Mouse (Mus musculus) bone marrow macrophage, adult 2 months (primary cell): ENCODE measurements around the gene Kirrel.

ENCODE experiments used
- CTCF ChIP-seq: IDR thresholded peaks from 2 replicates; pipeline ENCODE4 v1.5.1; 2012; ENCODE audit warnings: low read depth, mild to moderate bottlenecking, low read length, moderate library complexity
- POLR2A ChIP-seq: IDR thresholded peaks from 2 replicates; pipeline ENCODE4 v1.6.1; 2012; ENCODE audit warnings: mild to moderate bottlenecking, low read depth, low read length, borderline replicate concordance

GRCm38 (mm10) chr3:87117632-87118031 lies 56.9 kb downstream of the Kirrel start:
- TF ChIP-seq CTCF (no peak), POLR2A (no peak)
